Mouse (Mus musculus) embryonic fibroblast, embryonic 13.5 days (primary cell): ENCODE data around the gene Arpc3. TPM values are rescaled to one million over a fixed set of nuclear protein-coding genes. Genes with fewer than 3 reads are reported as not detected.
"Not testable (repeated sequence)": the region's sequence is repeated elsewhere in the genome, so short reads cannot be mapped to it uniquely, and the experiment has no call there.

ENCODE experiments used
- H3K27ac ChIP-seq: 2 replicates; pipeline ENCODE4 v1.5.1; 2012; ENCODE audit warnings: low read length, control low read depth, inconsistent platforms; ENCODE audit not compliant: insufficient read depth
- H3K4me1 ChIP-seq: 2 replicates; pipeline ENCODE4 v1.6.1; 2011; ENCODE audit warnings: low read length; ENCODE audit not compliant: control insufficient read depth, insufficient read depth
- H3K4me3 ChIP-seq: 2 replicates; pipeline ENCODE4 v1.5.1; 2011; ENCODE audit warnings: mild to moderate bottlenecking, control low read depth, low read length; ENCODE audit not compliant: insufficient read depth
- CTCF ChIP-seq: IDR thresholded peaks from 2 replicates; pipeline ENCODE4 v1.5.1; 2011; ENCODE audit warnings: mild to moderate bottlenecking, control low read depth, low read length, moderate library complexity, borderline replicate concordance; ENCODE audit not compliant: insufficient read depth
- POLR2A ChIP-seq: IDR thresholded peaks from 2 replicates; pipeline ENCODE4 v1.6.1; 2011; ENCODE audit warnings: low read depth, mild to moderate bottlenecking, control low read depth, low read length, moderate library complexity
- polyA plus RNA-seq: library from polyadenylated mRNA; stranded (reverse); fragments of >200 nt; gene quantifications from 2 replicates; pipeline ENCODE4 v1.2.4, GENCODE M21; 2011; ENCODE audit warnings: low read depth; ENCODE audit not compliant: missing spikeins, insufficient read length

The Arpc3 gene
- polyA plus RNA-seq, 1 experiment: 275 TPM

DNA sequence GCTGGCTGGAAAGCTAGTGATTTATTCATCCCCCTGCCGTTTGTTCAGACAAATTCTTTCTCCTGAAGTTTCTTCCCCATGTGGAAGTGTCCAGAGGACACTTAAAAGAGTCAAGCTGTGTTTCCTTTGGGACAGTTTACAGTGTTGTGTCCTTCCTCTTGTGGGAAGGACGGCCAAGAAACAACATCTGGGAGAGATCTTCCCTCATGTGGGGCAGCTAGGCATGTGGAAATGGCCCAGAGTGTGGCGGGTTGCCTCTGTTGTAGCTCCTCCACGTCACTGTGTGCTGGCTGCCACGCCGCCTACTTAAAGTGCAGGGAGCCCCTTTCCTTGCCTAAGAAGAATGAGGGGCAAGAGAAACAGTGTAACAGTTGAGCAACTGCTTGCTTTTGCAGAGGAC, 21.1 kb downstream of the Arpc3 start:
- Histone ChIP-seq H3K27ac (no peak overlapping the region), H3K4me3 (no peak overlapping the region), H3K4me1 (no peaks in the 10 kb centered on the region)
- TF ChIP-seq POLR2A: no peak
- no peak for TF ChIP-seq CTCF

GRCm38 (mm10) chr5:122414351-122414750, 22.7 kb downstream of the Arpc3 start:
- no peak for TF ChIP-seq CTCF
- TF ChIP-seq POLR2A: no peak
- no peak overlapping the region for H3K4me3 ChIP-seq
- no peaks in the 10 kb centered on the region for H3K4me1 ChIP-seq
- no peak overlapping the region for H3K27ac ChIP-seq

DNA sequence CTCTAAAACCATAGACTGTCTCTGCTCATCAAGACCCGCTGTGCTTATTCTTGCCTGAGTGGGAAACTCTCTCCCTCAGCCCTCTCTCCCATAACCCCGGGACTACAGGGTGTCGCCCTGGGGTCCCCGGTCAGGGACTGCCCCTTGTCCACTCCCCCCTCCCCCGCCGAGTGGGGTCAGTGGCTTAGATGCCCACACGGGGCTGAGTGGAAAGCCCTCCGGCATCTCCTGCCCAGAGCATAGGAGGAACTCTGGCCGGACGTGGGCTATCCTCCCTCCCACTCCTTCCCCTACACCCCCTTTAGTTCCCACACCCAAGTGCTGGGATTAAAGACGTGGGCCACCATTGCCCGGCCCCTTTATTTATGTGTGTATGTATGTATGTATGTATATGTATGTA, 23.8 kb downstream of the Arpc3 start:
- Histone ChIP-seq H3K4me1 (no peaks in the 10 kb centered on the region), H3K4me3 (no peak overlapping the region), H3K27ac (no peak overlapping the region)
- TF ChIP-seq POLR2A (no peak), CTCF (no peak)

GRCm38 (mm10) chr5:122420676-122421075, 29.0 kb downstream of the Arpc3 start:
- not testable (repeated sequence) for H3K4me3 ChIP-seq, H3K27ac ChIP-seq, H3K4me1 ChIP-seq

- TF ChIP-seq CTCF (no peak), POLR2A (no peak)
Observed at GRCm38 (mm10) chr5:122421271-122422068, 29.8 kb downstream of the Arpc3 start, which contains the start of gene Anapc7. Anapc7 (plus strand) TSS chr5:122421693.

DNA sequence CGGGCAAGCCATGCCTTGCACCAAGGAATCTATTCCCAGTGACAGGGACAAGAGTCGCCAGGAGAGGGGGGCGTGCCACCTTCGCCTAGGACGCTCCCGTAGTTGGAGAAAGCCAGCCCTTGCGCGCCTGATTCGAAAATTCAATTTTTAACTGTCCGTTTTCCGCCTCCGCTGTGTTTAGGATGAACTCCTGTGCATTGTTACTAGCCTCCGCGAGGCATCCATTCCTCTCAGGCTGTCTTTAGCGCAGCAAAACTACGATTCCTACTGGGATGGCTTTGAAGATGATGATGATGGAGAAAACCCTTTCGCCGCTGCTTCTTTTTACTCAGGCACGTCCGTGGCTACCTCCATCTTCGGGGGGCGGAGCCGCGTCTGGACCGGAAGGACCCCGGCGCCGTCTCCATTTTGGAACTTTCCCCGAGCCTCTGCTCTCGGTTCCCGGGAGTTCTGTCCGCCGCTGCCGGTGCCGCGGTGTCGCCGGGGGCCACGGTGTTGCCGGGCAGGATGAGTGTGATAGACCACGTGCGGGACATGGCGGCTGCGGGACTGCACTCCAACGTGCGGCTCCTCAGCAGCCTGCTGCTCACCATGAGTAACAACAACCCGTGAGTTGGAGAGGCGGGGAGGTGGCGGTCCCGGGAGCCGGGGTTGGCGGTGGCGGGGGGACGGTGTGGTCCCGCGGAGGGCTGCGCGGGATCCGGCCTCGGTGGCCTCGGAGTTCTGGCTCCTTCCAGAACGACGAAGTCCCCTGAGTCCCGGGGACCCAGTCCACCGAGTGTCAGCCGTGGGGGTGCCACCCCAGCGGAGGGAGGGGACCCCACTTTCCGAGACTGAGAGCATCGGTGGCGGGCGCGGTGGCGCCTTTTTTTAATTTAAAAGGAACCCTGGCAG, 30.6 kb downstream of the Arpc3 start:
- peak overlapping the region; percentile 89 for H3K27ac ChIP-seq
- H3K4me3 ChIP-seq: peak overlapping the region; percentile 87
- TF ChIP-seq POLR2A (peak; percentile 73), CTCF (no peak)
- H3K4me1 ChIP-seq: no peaks in the 10 kb centered on the region; the same call in 1 of the 2 replicates

More at GRCm38 (mm10) chr5:122421271-122422068, 29.8 kb downstream of the Arpc3 start, which contains the start of gene Anapc7:
- peak within 1 kb of the TSS; percentile 87 for H3K4me3 ChIP-seq
- no peaks in the 10 kb centered on the region; the same call in 1 of the 2 replicates for H3K4me1 ChIP-seq
- peak within 1 kb of the TSS; percentile 89 for H3K27ac ChIP-seq

DNA sequence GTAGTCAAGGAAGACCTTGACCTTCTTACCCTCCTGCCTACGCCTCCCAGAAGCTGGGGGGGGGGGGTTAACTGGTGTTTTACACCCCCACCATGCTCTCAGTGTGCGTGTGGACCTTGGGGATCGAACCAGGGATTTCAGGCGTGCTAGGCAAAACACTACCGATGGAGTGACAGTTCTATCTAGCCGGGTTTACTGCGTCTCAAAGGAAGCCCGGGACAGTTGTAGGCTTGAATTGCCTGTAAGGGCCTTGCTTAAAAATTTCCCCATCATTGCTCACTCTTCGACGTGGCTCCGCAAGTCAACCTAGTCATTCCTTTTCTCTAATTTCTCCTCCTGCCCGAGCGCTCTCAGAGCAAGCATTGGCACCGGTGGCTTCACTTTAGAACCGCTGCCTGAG, 31.4 kb downstream of the Arpc3 start:
- Histone ChIP-seq H3K4me1 (no peaks in the 10 kb centered on the region; the same call in 1 of the 2 replicates), H3K4me3 (peak overlapping the region; percentile 87), H3K27ac (no peak overlapping the region)
- TF ChIP-seq CTCF (no peak), POLR2A (no peak)

DNA sequence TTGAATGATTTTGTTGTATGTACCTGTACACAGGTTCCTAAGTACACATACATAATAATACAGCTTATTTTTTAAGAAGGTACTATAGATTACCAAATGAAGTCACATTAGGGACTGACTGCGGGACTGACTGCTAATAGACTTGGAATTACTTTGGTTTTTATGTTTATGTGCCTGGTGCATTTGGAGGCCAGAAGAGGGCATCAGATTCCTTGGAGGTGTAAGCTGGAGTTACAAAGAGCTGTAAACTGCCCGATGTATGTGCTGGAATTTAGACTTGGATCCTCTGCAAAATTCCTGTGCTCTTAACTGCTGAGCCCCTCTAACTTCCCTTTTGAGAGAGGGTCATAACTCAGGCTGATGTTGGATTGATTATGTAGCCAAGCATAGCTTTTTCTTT, 33.9 kb downstream of the Arpc3 start:
- H3K4me1 ChIP-seq: no peaks in the 10 kb centered on the region; the same call in 1 of the 2 replicates
- H3K4me3 ChIP-seq: no peak overlapping the region
- TF ChIP-seq CTCF: no peak
- TF ChIP-seq POLR2A: no peak
- no peak overlapping the region for H3K27ac ChIP-seq

DNA sequence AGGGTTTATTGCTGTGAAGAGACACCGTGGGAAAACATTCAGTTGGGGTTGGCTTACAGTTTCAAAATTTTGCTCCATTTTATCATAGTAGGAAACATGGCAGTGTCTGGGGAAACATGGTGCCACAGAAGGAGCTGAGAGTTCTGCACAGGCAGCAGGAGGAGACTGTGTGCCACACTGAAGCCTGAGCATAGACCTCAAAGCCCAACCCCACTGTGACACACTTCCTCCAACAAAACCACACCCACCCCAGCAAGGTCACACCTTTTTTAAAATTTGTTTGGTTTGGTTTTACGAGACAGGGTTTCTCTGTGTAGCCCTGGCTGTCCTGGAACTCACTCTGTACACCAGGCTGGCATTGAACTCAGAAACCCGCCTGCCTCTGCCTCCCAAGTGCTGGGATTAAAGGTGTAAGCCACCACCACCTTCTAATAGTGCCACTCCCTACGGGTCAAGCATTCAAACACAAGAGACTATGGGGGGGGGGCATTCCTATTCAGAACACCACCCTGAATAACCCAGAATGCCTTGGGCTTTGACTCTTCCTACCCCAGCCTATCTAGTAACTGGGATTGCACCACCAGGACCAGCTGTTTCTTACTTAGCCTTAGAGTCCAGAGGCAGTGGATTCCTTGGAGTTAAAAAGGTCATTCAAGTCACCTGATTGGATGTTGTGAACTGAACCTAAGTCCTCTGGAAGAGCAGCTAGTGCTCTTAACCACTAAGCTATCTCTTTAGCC, 38.5 kb downstream of the Arpc3 start:
- no peak overlapping the region for H3K27ac ChIP-seq
- no peak overlapping the region for H3K4me3 ChIP-seq
- H3K4me1 ChIP-seq: peaks cover 9% of the 10 kb centered on the region
- TF ChIP-seq CTCF (no peak), POLR2A (no peak)
